Mouse (Mus musculus) testis, adult 2 months (tissue): ENCODE data around the gene Rbks.

Experiments used
- CTCF ChIP-seq: fragments of 200-500 bp; IDR thresholded peaks from 2 replicates; pipeline ENCODE4 v1.5.1; 2012; ENCODE audit warnings: low read depth, mild to moderate bottlenecking, inconsistent platforms, low read length, moderate library complexity; ENCODE audit not compliant: control insufficient read depth, insufficient read depth, insufficient replicate concordance
- POLR2A ChIP-seq: fragments of 200-500 bp; IDR thresholded peaks from 2 replicates; pipeline ENCODE4 v1.6.1; 2012; ENCODE audit warnings: low read depth, mild to moderate bottlenecking, inconsistent platforms, low read length, moderate library complexity; ENCODE audit not compliant: control insufficient read depth

GRCm38 (mm10) chr5:31627117-31627516 lies 70.3 kb downstream of the Rbks start:
- no peak for TF ChIP-seq POLR2A
- no peak for TF ChIP-seq CTCF
